Mouse (Mus musculus) kidney, embryonic 15.5 days (tissue): ENCODE measurements around the gene Foxp1. TPM values are rescaled to one million over a fixed set of nuclear protein-coding genes. Genes with fewer than 3 reads are reported as not detected.

Experiments used
- ATAC-seq: fragments of 200-750 bp; cut with Nextera tagmentation; replicated peaks from 2 replicates; pipeline ENCODE4 v1.8.0; 2017; ENCODE audit warnings: moderate TSS enrichment; ENCODE audit not compliant: low FRiP score
- H3K27ac ChIP-seq: fragments of 300-500 bp; sonication (generic); 2 replicates; pipeline ENCODE4 v1.5.1; 2015; ENCODE audit warnings: mild to moderate bottlenecking, inconsistent platforms
- H3K27me3 ChIP-seq: fragments of 300-500 bp; sonication (generic); 2 replicates; pipeline ENCODE4 v1.6.1; 2015; ENCODE audit warnings: inconsistent platforms
- H3K36me3 ChIP-seq: fragments of 300-500 bp; sonication (generic); 2 replicates; pipeline ENCODE4 v1.6.1; 2015; ENCODE audit warnings: inconsistent platforms
- H3K4me1 ChIP-seq: fragments of 300-500 bp; sonication (generic); 2 replicates; pipeline ENCODE4 v1.6.1; 2015; ENCODE audit warnings: inconsistent platforms
- H3K4me2 ChIP-seq: fragments of 300-500 bp; sonication (generic); 2 replicates; pipeline ENCODE4 v1.6.1; 2015; ENCODE audit warnings: moderate library complexity, mild to moderate bottlenecking, inconsistent platforms
- H3K4me3 ChIP-seq: fragments of 300-500 bp; sonication (generic); replicated peaks from 2 replicates; pipeline ENCODE4 v1.5.1; 2015; ENCODE audit warnings: mild to moderate bottlenecking, inconsistent platforms
- H3K9ac ChIP-seq: fragments of 300-500 bp; sonication (generic); 2 replicates; pipeline ENCODE4 v1.6.1; 2015; ENCODE audit warnings: mild to moderate bottlenecking, inconsistent platforms
- H3K9me3 ChIP-seq: fragments of 300-500 bp; sonication (generic); replicated peaks from 2 replicates; pipeline ENCODE4 v1.6.1; 2016; ENCODE audit warnings: inconsistent platforms
- WGBS: fragments of 180-500 bp; shearing (Covaris S2); methylation state at CpG from one replicate; pipeline ENCODE4 v1.1.7; 2015; ENCODE audit warnings: mixed read lengths; 5-methylcytosine and 5-hydroxymethylcytosine counted together
- polyA plus RNA-seq: library from polyadenylated mRNA; unstranded; fragments of >200 nt; fragmentation: Nextera tagmentation; extraction: Ambion mirVana; gene quantifications from 2 replicates; pipeline ENCODE4 v1.2.1, GENCODE M21; 2015

Foxp1 gene
- polyA plus RNA-seq, 1 experiment from 2014 or later, result 50.2 TPM

GRCm38 (mm10) chr6:99220472-99220871 lies 302.0 kb downstream of the Foxp1 start:
- H3K9me3 ChIP-seq, result no peaks in the 10 kb centered on the region
- no peaks in the 10 kb centered on the region for H3K27me3 ChIP-seq
- H3K4me2 ChIP-seq, result no peak overlapping the region
- 0 out of 2 replicates have a peak, but pooled peaks cover 7% of the 10 kb centered on the region for H3K4me1 ChIP-seq
- ATAC-seq, result no peak
- H3K4me3 ChIP-seq, result no peak overlapping the region
- H3K27ac ChIP-seq, result no peak overlapping the region
- H3K36me3 ChIP-seq, result no peaks in the 10 kb centered on the region
- WGBS, result 93% methylated on average over 3 of the region's 3 CpGs
- no peak overlapping the region for H3K9ac ChIP-seq

- H3K9ac ChIP-seq, result no peak overlapping the region
- no peaks in the 10 kb centered on the region for H3K27me3 ChIP-seq
- ATAC-seq, result no peak
- H3K36me3 ChIP-seq, result no peaks in the 10 kb centered on the region
- 59% methylated on average over 2 of the region's 2 CpGs for WGBS
- H3K9me3 ChIP-seq, result no peaks in the 10 kb centered on the region
- H3K4me2 ChIP-seq, result no peak overlapping the region
- H3K27ac ChIP-seq, result no peak overlapping the region
- 0 out of 2 replicates have a peak, but pooled peaks cover 2% of the 10 kb centered on the region for H3K4me1 ChIP-seq
- no peak overlapping the region for H3K4me3 ChIP-seq
Measured at GRCm38 (mm10) chr6:99217846-99218245, 304.7 kb downstream of the Foxp1 start.

DNA sequence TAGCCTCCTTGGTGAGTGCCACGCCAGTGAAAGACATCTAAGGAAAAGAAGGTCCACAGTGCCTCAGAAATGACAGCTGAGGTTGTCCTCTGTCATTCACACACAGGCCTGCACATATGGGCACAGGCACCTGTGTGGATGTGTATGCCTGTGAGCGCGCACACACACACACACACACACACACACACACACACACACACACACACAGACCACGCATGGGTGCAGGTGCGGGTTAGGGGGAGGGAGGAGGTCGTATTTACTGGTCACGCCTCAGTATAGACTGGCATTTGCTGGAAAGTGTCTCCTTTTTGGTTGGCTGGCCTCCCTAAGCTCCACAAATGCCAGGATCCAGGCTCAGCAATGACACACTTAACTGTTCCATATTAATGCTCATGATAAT lies 305.4 kb downstream of the Foxp1 start:
- H3K27me3 ChIP-seq, result no peaks in the 10 kb centered on the region
- WGBS, result 74% methylated on average over 7 of the region's 7 CpGs

GRCm38 (mm10) chr6:99212461-99212860 lies 310.1 kb downstream of the Foxp1 start:
- no peak overlapping the region for H3K4me2 ChIP-seq
- no peak for ATAC-seq
- 0 out of 2 replicates have a peak, but pooled peaks cover 4% of the 10 kb centered on the region for H3K4me1 ChIP-seq
- no peak overlapping the region for H3K4me3 ChIP-seq
- no peaks in the 10 kb centered on the region for H3K9me3 ChIP-seq
- no peaks in the 10 kb centered on the region for H3K27me3 ChIP-seq
- H3K9ac ChIP-seq, result no peak overlapping the region
- WGBS, result 87% methylated on average over 4 of the region's 4 CpGs
- no peak overlapping the region for H3K27ac ChIP-seq
- H3K36me3 ChIP-seq, result no peaks in the 10 kb centered on the region

More for the DNA sequence above, 305.4 kb downstream of the Foxp1 start:
- Histone ChIP-seq H3K9me3 (no peaks in the 10 kb centered on the region), H3K9ac (no peak overlapping the region), H3K4me2 (no peak overlapping the region), H3K36me3 (no peaks in the 10 kb centered on the region), H3K4me3 (no peak overlapping the region), H3K27ac (no peak overlapping the region), H3K4me1 (0 out of 2 replicates have a peak, but pooled peaks cover 2% of the 10 kb centered on the region)
- ATAC-seq, result peak; percentile 18; the same call in 1 of the 2 replicates

- Histone ChIP-seq H3K9me3 (no peaks in the 10 kb centered on the region), H3K4me1 (peaks cover 7% of the 10 kb centered on the region; the same call in 1 of the 2 replicates), H3K36me3 (no peaks in the 10 kb centered on the region), H3K4me2 (no peak overlapping the region), H3K27me3 (no peaks in the 10 kb centered on the region), H3K9ac (no peak overlapping the region), H3K4me3 (no peak overlapping the region), H3K27ac (no peak overlapping the region)
- 75% methylated on average over 5 of the region's 5 CpGs for WGBS
- no peak for ATAC-seq
Measured at GRCm38 (mm10) chr6:99211663-99212333, 310.7 kb downstream of the Foxp1 start.

DNA sequence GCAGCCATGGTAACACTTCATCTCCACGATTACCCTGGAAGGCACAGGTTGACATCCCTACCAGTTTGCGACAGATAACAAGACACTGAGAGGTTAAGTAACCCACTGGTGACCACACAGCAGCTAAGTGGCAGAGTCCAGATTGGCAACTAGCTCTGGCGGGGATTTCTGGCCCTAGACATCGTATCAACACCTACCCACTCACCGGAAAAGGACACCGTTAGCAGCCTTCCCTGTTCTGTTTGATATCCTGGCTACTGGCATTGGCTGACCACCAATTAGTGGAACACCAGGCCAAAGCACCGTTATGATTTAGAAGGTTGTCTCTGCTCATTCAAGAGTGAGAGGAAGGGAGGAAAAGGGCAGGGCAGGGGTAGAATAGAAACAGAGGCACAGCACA lies 312.4 kb downstream of the Foxp1 start:
- 64% methylated on average over 7 of the region's 7 CpGs for WGBS
- H3K27ac ChIP-seq, result no peak overlapping the region
- H3K27me3 ChIP-seq, result no peaks in the 10 kb centered on the region
- H3K4me3 ChIP-seq, result no peak overlapping the region
- H3K36me3 ChIP-seq, result no peaks in the 10 kb centered on the region
- peaks cover 22% of the 10 kb centered on the region for H3K4me1 ChIP-seq
- no peak for ATAC-seq
- H3K9ac ChIP-seq, result no peak overlapping the region
- H3K4me2 ChIP-seq, result no peak overlapping the region
- H3K9me3 ChIP-seq, result no peaks in the 10 kb centered on the region

DNA sequence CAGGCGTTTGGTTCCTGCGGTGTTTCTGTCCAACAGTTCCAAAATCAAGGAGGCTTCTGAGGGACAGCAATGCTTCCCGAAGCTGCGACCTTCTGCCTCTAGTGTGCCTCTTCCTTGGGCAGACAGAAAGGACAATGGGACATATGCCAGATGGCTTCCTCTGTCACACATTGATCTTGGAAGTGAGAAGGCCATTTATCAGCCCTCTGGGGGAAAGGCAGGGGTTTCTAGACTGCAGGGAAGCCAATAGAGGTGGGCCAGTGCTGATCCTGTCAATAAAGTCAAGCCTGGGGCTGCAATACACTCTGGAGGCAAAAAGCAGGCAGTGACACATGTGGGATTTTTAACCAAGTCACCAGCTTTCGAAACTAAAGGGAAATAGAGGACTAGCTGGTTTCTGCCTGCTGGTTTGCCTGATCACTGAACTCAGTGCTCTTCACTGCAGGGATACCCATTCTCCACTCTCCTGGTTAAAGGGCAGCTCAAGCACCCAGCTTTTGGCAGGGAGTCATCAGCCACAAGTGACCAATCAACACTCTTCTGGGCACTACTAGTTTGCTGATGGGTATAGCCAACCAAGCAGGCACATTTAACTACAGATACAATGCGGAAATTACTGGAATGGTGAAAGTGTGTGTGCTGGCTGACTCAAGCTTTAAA lies 315.2 kb downstream of the Foxp1 start:
- 54% methylated on average over 6 of the region's 6 CpGs for WGBS
- H3K27me3 ChIP-seq, result no peaks in the 10 kb centered on the region
- no peak for ATAC-seq

GRCm38 (mm10) chr6:99206437-99206870 lies 316.1 kb downstream of the Foxp1 start:
- no peak for ATAC-seq
- Histone ChIP-seq H3K4me1 (peaks cover 49% of the 10 kb centered on the region), H3K27me3 (no peaks in the 10 kb centered on the region), H3K9ac (no peak overlapping the region), H3K36me3 (no peaks in the 10 kb centered on the region), H3K27ac (0 out of 2 replicates have a peak overlapping the region, but pooled peaks have one; percentile 11), H3K9me3 (no peaks in the 10 kb centered on the region), H3K4me3 (no peak overlapping the region), H3K4me2 (no peak overlapping the region)
- 38% methylated on average over 5 of the region's 5 CpGs for WGBS

More for the DNA sequence above, 315.2 kb downstream of the Foxp1 start:
- H3K27ac ChIP-seq, result no peak overlapping the region
- H3K9ac ChIP-seq, result no peak overlapping the region
- peaks cover 43% of the 10 kb centered on the region for H3K4me1 ChIP-seq
- H3K4me2 ChIP-seq, result no peak overlapping the region
- H3K36me3 ChIP-seq, result no peaks in the 10 kb centered on the region
- H3K9me3 ChIP-seq, result no peaks in the 10 kb centered on the region
- H3K4me3 ChIP-seq, result no peak overlapping the region

- peaks cover 56% of the 10 kb centered on the region for H3K4me1 ChIP-seq
- H3K36me3 ChIP-seq, result no peaks in the 10 kb centered on the region
- WGBS, result 20% methylated on average over 13 of the region's 13 CpGs
- ATAC-seq, result 0 out of 2 replicates have a peak, but pooled peaks have one; percentile 10
- no peaks in the 10 kb centered on the region for H3K9me3 ChIP-seq
- H3K9ac ChIP-seq, result no peak overlapping the region
- no peak overlapping the region for H3K4me3 ChIP-seq
- H3K27me3 ChIP-seq, result no peaks in the 10 kb centered on the region
- 0 out of 2 replicates have a peak overlapping the region, but pooled peaks have one; percentile 11 for H3K27ac ChIP-seq
- H3K4me2 ChIP-seq, result peak overlapping the region; percentile 17; the same call in 1 of the 2 replicates
Measured at GRCm38 (mm10) chr6:99205587-99206436, 316.7 kb downstream of the Foxp1 start.

GRCm38 (mm10) chr6:99204780-99205586 lies 317.5 kb downstream of the Foxp1 start:
- Histone ChIP-seq H3K4me2 (peak overlapping the region; percentile 54), H3K27ac (0 out of 2 replicates have a peak overlapping the region, but pooled peaks have one; percentile 45), H3K36me3 (no peaks in the 10 kb centered on the region), H3K4me3 (no peak overlapping the region), H3K4me1 (peaks cover 62% of the 10 kb centered on the region), H3K9ac (no peak overlapping the region), H3K27me3 (no peaks in the 10 kb centered on the region), H3K9me3 (no peaks in the 10 kb centered on the region)
- WGBS, result 14% methylated on average over 7 of the region's 7 CpGs
- ATAC-seq, result no peak
